Mouse (Mus musculus) megakaryocyte, embryonic 14.5 days (primary cell): ENCODE results near the gene Akna. TPM values are rescaled to one million over a fixed set of nuclear protein-coding genes. Genes with fewer than 3 reads are reported as not detected.
A peak's percentile ranks its signal among the peaks of the same experiment; 100 is the strongest.

ENCODE experiments used
- H3K27me3 ChIP-seq: replicated peaks from 2 replicates; pipeline ENCODE3; 2012; ENCODE audit warnings: inconsistent platforms
- H3K36me3 ChIP-seq: replicated peaks from 2 replicates; pipeline ENCODE3; 2012; ENCODE audit warnings: low read length, inconsistent platforms, mixed read lengths
- H3K4me1 ChIP-seq: 2 replicates; pipeline ENCODE4 v1.6.1; 2012; ENCODE audit warnings: inconsistent platforms
- H3K4me3 ChIP-seq: replicated peaks from 2 replicates; pipeline ENCODE3; 2012; ENCODE audit warnings: moderate library complexity, mild to moderate bottlenecking, inconsistent platforms
- H3K9me3 ChIP-seq: 2 replicates; pipeline ENCODE4 v1.6.1; 2012; ENCODE audit warnings: inconsistent platforms
- FLI1 ChIP-seq: IDR thresholded peaks from 2 replicates; pipeline ENCODE4 v1.6.1; 2012; ENCODE audit warnings: low read length, inconsistent platforms, mixed read lengths
- GATA1 ChIP-seq: IDR thresholded peaks from 3 replicates; pipeline ENCODE4 v1.6.1; 2012; ENCODE audit warnings: mixed read lengths, low read length, inconsistent platforms, borderline replicate concordance
- polyA plus RNA-seq: library from polyadenylated mRNA; stranded (reverse); fragments of >175 nt; gene quantifications from 2 replicates; pipeline ENCODE4 v1.2.3, GENCODE M21; 2012; ENCODE audit warnings: low replicate concordance; ENCODE audit not compliant: insufficient read depth

The Akna gene
- 2.5 and 12.0 TPM in 2 replicates for polyA plus RNA-seq

DNA sequence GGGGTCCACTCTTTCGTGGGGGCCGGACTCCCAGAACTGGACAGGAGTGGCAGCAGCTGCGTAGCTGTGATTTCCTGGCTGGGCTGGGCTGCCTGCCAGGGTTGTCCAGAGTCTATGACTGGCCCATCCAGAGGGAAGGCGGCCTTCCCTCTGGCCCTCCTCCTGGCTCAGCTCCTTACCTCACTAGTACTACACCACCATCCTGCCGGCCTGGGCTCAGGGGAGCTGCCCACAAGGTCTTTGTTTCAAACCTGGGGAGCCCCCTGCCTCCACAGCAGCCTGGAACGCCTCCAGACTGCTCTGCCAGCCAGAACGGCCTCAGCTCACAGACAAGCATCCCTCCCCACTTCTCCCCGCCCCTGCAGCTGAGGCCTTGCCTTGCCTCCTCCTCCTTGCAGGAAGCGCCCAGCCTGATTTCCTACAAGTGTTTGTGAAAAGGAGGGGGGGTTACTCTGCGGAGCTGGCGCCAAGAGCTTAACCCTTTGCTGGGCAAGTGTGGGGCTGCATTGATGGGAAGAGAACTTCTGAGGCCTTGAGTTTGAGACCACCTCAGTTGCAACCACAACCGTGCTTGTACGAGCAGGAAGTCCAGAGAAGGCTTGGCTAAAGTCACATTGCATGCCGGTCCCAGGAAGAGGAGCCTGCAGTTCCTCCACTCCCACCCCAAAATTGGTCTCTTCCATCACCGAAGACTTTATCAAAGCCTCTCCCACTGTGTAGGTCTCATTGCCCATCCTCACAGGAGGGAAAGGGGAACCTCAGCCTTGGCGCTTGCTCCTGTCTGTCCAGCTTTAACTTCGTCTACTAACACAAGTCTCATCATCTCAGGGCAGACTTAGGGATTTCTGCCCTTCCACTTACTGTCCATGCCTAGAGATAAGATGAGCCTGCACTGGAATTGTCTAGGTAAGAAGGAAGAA is at the start of gene Akna:
Akna (minus strand) TSS at position 315 of the 920 bp plus-strand sequence.
- no peaks in the 10 kb centered on the region for H3K36me3 ChIP-seq
- no peaks in the 10 kb centered on the region for H3K9me3 ChIP-seq
- peaks cover 43% of the 10 kb centered on the region for H3K27me3 ChIP-seq
- peaks cover 83% of the 10 kb centered on the region for H3K4me1 ChIP-seq
- no peak for TF ChIP-seq GATA1
- TF ChIP-seq FLI1: no peak
- H3K4me3 ChIP-seq: peak within 1 kb of the TSS; percentile 85

DNA sequence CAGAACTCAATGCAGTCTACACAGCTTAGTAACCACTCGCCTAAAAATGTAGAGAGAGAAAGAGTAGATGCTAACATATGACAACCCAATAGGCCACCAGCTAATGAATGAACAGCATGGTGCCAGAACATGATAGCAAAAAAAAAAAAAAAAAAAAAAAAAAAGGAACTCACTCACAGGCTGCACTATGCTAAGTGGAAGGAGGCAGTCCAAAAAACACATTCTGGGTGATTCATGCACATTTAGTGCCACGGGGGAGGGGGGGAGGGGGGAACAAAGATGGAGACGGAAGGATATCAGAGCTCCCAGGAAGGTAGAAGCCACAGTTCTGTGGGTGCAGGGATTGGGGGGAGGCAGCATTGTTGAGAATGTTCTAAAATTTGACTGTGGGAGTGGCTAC is 49.4 kb upstream of the Akna start:
- Histone ChIP-seq H3K36me3 (no peaks in the 10 kb centered on the region), H3K27me3 (peaks cover 10% of the 10 kb centered on the region), H3K9me3 (peaks cover 22% of the 10 kb centered on the region), H3K4me3 (no peak overlapping the region), H3K4me1 (no peaks in the 10 kb centered on the region)
- TF ChIP-seq FLI1 (no peak), GATA1 (no peak)

- no peaks in the 10 kb centered on the region for H3K4me1 ChIP-seq
- peaks cover 7% of the 10 kb centered on the region for H3K27me3 ChIP-seq
- TF ChIP-seq GATA1 (no peak), FLI1 (no peak)
- no peak overlapping the region for H3K4me3 ChIP-seq
- no peaks in the 10 kb centered on the region for H3K36me3 ChIP-seq
- H3K9me3 ChIP-seq: peaks cover 35% of the 10 kb centered on the region
These were observed 47.4 kb upstream of the Akna start for GRCm38 (mm10) chr4:63450551-63450950.

GRCm38 (mm10) chr4:63444362-63445066 is 41.4 kb upstream of the Akna start:
- Histone ChIP-seq H3K4me3 (no peak overlapping the region), H3K4me1 (no peaks in the 10 kb centered on the region), H3K9me3 (peaks cover 56% of the 10 kb centered on the region), H3K36me3 (no peaks in the 10 kb centered on the region), H3K27me3 (peaks cover 6% of the 10 kb centered on the region)
- TF ChIP-seq FLI1 (no peak), GATA1 (no peak)

DNA sequence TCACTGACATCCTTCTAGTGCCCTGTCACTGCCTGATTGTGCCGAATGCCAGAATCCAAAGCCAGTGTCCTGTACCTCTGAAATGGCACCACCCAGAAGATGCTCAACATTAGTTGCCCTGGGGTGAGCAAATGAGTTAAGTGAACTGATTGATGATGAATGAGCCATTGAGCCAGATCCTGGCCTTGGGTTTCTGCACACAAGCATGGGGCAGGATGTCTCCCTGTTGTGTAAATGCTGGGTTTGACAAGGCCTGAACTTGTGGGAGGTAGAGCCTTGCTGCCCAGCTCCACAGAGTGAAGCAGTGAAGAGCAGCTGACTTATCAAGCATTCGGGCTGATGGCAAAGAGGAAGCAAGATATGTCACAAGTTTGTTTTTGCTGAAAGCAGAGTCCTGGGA is 39.9 kb upstream of the Akna start:
- Histone ChIP-seq H3K9me3 (peaks cover 58% of the 10 kb centered on the region), H3K4me1 (no peaks in the 10 kb centered on the region), H3K4me3 (no peak overlapping the region), H3K27me3 (peaks cover 8% of the 10 kb centered on the region), H3K36me3 (no peaks in the 10 kb centered on the region)
- no peak for TF ChIP-seq FLI1
- TF ChIP-seq GATA1: no peak

DNA sequence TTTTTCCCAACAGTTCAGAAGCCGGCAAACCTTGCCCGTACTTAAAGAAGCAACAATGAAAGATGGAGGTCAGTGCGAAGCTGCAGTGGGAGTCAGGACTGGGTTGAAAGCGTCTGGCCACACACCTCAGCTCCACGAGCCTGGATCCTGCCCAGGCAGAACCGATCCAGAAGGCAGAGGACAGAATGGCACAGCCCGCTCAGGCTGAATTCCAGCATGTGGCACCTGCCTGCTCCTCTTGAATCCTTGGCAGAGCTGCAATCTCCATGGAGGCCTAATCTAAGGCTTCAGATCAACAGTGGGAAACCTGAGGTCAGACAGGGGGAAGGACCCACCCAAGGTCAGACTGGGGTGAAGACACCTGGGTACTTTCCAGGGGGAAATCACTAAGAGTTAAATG is 38.5 kb upstream of the Akna start:
- no peaks in the 10 kb centered on the region for H3K36me3 ChIP-seq
- no peaks in the 10 kb centered on the region for H3K4me1 ChIP-seq
- H3K27me3 ChIP-seq: peaks cover 9% of the 10 kb centered on the region
- no peak overlapping the region for H3K4me3 ChIP-seq
- TF ChIP-seq GATA1 (no peak), FLI1 (no peak)
- H3K9me3 ChIP-seq: peaks cover 54% of the 10 kb centered on the region

- peaks cover 11% of the 10 kb centered on the region for H3K27me3 ChIP-seq
- H3K4me3 ChIP-seq: no peak overlapping the region
- no peaks in the 10 kb centered on the region for H3K36me3 ChIP-seq
- H3K4me1 ChIP-seq: no peaks in the 10 kb centered on the region
- peaks cover 42% of the 10 kb centered on the region for H3K9me3 ChIP-seq
- TF ChIP-seq GATA1: no peak
- no peak for TF ChIP-seq FLI1
These were observed 37.1 kb upstream of the Akna start for GRCm38 (mm10) chr4:63440262-63440661.

DNA sequence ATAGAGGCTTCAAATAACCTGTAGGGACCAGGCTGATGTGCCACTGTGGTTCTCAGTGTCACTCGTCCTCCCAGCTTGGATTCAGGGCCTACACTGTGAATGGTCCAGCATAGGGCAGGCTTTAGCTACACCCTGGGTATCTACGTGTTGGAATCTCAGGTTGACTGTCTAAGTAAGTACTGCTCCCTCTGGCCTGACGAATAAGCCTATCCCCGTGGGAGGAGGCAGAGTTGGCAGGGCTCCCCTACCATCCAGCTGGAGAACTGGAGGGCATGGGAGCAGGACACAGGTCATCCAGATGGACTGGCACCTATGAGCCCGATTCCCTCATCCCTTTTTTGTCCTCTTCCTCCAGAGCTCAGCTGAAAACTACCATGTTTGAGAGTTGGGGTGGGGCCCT is 34.8 kb upstream of the Akna start:
- no peaks in the 10 kb centered on the region for H3K4me1 ChIP-seq
- H3K4me3 ChIP-seq: no peak overlapping the region
- H3K9me3 ChIP-seq: peaks cover 37% of the 10 kb centered on the region
- H3K36me3 ChIP-seq: no peaks in the 10 kb centered on the region
- TF ChIP-seq FLI1 (no peak), GATA1 (no peak)
- H3K27me3 ChIP-seq: peaks cover 15% of the 10 kb centered on the region

GRCm38 (mm10) chr4:63437119-63437815 is 34.1 kb upstream of the Akna start:
- TF ChIP-seq GATA1 (no peak), FLI1 (no peak)
- H3K36me3 ChIP-seq: no peaks in the 10 kb centered on the region
- peaks cover 18% of the 10 kb centered on the region for H3K27me3 ChIP-seq
- no peak overlapping the region for H3K4me3 ChIP-seq
- H3K9me3 ChIP-seq: peaks cover 30% of the 10 kb centered on the region
- H3K4me1 ChIP-seq: no peaks in the 10 kb centered on the region
